8 mouse cellular contexts compared by ENCODE assay signal in genomic region chr8:86744313-86745220, GRCm38 (mm10). TPM values are rescaled to one million over a fixed set of nuclear protein-coding genes. Genes with fewer than 3 reads are reported as not detected.
DNase-seq lines count a peak whose midpoint lies in the region; ATAC-seq and TF ChIP-seq lines count a peak whose summit lies in the region.

No protein-coding gene starts in this region.

- TF ChIP-seq CTCF in lung, embryonic 14.5 days (IDR thresholded peaks at IDR 0.05; ENCODE audit: low read depth): no peak

- no peak for ATAC-seq in lung, embryonic 14.5 days (ENCODE audit: insufficient read depth)
- ATAC-seq in hindbrain, embryonic 16.5 days: no peak
- ATAC-seq in midbrain, embryonic 13.5 days: peak; percentile 7; the same call in 1 of the 2 replicates

- intact Hi-C loops in left cerebral cortex, postnatal 10 days (cut with DNase I): loop anchor here (10.0 kb wide), 2 partner anchors 80 to 160 kb away; no protein-coding TSS in a partner anchor

- peak overlapping the region; percentile 84 for H3K4me2 ChIP-seq in lung, embryonic 14.5 days
- peak overlapping the region; percentile 61 for H3K4me2 ChIP-seq in hindbrain, embryonic 16.5 days (ENCODE audit: low read length)
- H3K4me2 ChIP-seq in midbrain, embryonic 13.5 days (replicated peaks): peak overlapping the region; percentile 79

- H3K9me3 ChIP-seq in lung, embryonic 14.5 days (ENCODE audit: low read depth, low read length): no peaks in the 10 kb centered on the region
- H3K9me3 ChIP-seq in hindbrain, embryonic 16.5 days (ENCODE audit: control insufficient read depth, low read length): no peaks in the 10 kb centered on the region
- H3K9me3 ChIP-seq in midbrain, embryonic 13.5 days: no peaks in the 10 kb centered on the region

- H3K27me3 ChIP-seq in lung, embryonic 14.5 days (ENCODE audit: insufficient read depth, low read length): no peaks in the 10 kb centered on the region
- H3K27me3 ChIP-seq in hindbrain, embryonic 16.5 days (replicated peaks; ENCODE audit: control insufficient read depth, insufficient read depth, low read length): no peaks in the 10 kb centered on the region
- no peaks in the 10 kb centered on the region for H3K27me3 ChIP-seq in midbrain, embryonic 13.5 days

- no peaks in the 10 kb centered on the region for H3K36me3 ChIP-seq in lung, embryonic 14.5 days (ENCODE audit: insufficient read depth)
- H3K36me3 ChIP-seq in hindbrain, embryonic 16.5 days (ENCODE audit: control insufficient read depth, insufficient read depth, low read length): no peaks in the 10 kb centered on the region
- no peaks in the 10 kb centered on the region for H3K36me3 ChIP-seq in midbrain, embryonic 13.5 days

- H3K4me1 ChIP-seq in lung, embryonic 14.5 days (ENCODE audit: insufficient read depth): peaks cover 5% of the 10 kb centered on the region; the same call in 1 of the 2 replicates
- peaks cover 22% of the 10 kb centered on the region for H3K4me1 ChIP-seq in hindbrain, embryonic 16.5 days (ENCODE audit: control insufficient read depth, insufficient read depth, low read depth, low read length)
- peaks cover 41% of the 10 kb centered on the region for H3K4me1 ChIP-seq in midbrain, embryonic 13.5 days (replicated peaks)

- H3K27ac ChIP-seq in lung, embryonic 14.5 days (ENCODE audit: low read depth): peak overlapping the region; percentile 97
- peak overlapping the region; percentile 98 for H3K27ac ChIP-seq in hindbrain, embryonic 16.5 days (ENCODE audit: low read depth, low read length)
- peak overlapping the region; percentile 98 for H3K27ac ChIP-seq in midbrain, embryonic 13.5 days

- H3K9ac ChIP-seq in lung, embryonic 14.5 days: peak overlapping the region; percentile 99
- peak overlapping the region; percentile 99 for H3K9ac ChIP-seq in hindbrain, embryonic 16.5 days (ENCODE audit: low read depth, low read length)
- peak overlapping the region; percentile 97 for H3K9ac ChIP-seq in midbrain, embryonic 13.5 days (replicated peaks)

- H3K4me3 ChIP-seq in lung, embryonic 14.5 days (ENCODE audit: low read depth, low read length): peak overlapping the region; percentile 94
- H3K4me3 ChIP-seq in hindbrain, embryonic 16.5 days (ENCODE audit: low read length): peak overlapping the region; percentile 66
- H3K4me3 ChIP-seq in midbrain, embryonic 13.5 days (replicated peaks): peak overlapping the region; percentile 80

- WGBS in lung, embryonic 14.5 days: 3% methylated on average over 18 of the region's 18 CpGs
- WGBS in hindbrain, embryonic 16.5 days: 4% methylated on average over 18 of the region's 18 CpGs
- 4% methylated on average over 18 of the region's 18 CpGs for WGBS in midbrain, embryonic 13.5 days

- peak; percentile 54 for DNase-seq in lung, embryonic 14.5 days
- no peak for DNase-seq in lung, adult 18-20 months
- peak; percentile 42 for DNase-seq in embryo, embryonic 10 days (ENCODE audit: low spot score)
- DNase-seq in frontal cortex, postnatal 14 days (ENCODE audit: low spot score in 2 of 2): no peak
- no peak for DNase-seq in left cerebral cortex, postnatal 10 days (ENCODE audit: extremely low spot score in 1 of 2, low spot score in 2 of 2)
- no peak for DNase-seq in testis, postnatal 14 days (ENCODE audit: low spot score)

RNA-seq across cellular contexts. Expression of gene Gm10638, which starts 0.9 kb away (rescaled TPM):
- polyA plus RNA-seq in lung, embryonic 14.5 days (2014; fragmentation: Nextera tagmentation; extraction: Ambion mirVana): 4.1 and 6.2 TPM in 2 replicates
- 3.4 and 5.6 TPM in 2 replicates for polyA plus RNA-seq in hindbrain, embryonic 16.5 days (2015; fragmentation: Nextera tagmentation; extraction: Ambion mirVana)
- polyA plus RNA-seq in midbrain, embryonic 13.5 days (2015; fragmentation: Nextera tagmentation; extraction: Ambion mirVana): 5.9 and 8.5 TPM in 2 replicates
- 1 to 10 TPM; 4.0 to 4.3 TPM for total RNA-seq in left cerebral cortex, postnatal 10 days (2021)

RNA-seq across cellular contexts. Expression of gene Siah1a, which starts 1.2 kb away (rescaled TPM):
- 50.8 and 51.6 TPM in 2 replicates for polyA plus RNA-seq in lung, embryonic 14.5 days (2014; fragmentation: Nextera tagmentation; extraction: Ambion mirVana)
- polyA plus RNA-seq in hindbrain, embryonic 16.5 days (2015; fragmentation: Nextera tagmentation; extraction: Ambion mirVana): 52.4 and 59.8 TPM in 2 replicates
- polyA plus RNA-seq in midbrain, embryonic 13.5 days (2015; fragmentation: Nextera tagmentation; extraction: Ambion mirVana): 90.1 and 91.0 TPM in 2 replicates
- total RNA-seq in left cerebral cortex, postnatal 10 days (2021): 10 to 100 TPM; 33.4 to 35.7 TPM

Comparison
In these comparisons a context has a peak if more than half of its experiments do, and no peak if none do; other contexts are left out.
1. DNase-seq: peak in lung, embryonic 14.5 days (single experiment) and embryo, embryonic 10 days (single experiment); none in lung, adult 18-20 months (0 of 2), frontal cortex, postnatal 14 days (0 of 2), left cerebral cortex, postnatal 10 days (0 of 2) and testis, postnatal 14 days (single experiment).
2. Peak in every context shown above with its lines, with median percentiles within 50 percentile points of each other: H3K27ac ChIP-seq, H3K4me2 ChIP-seq, H3K4me3 ChIP-seq and H3K9ac ChIP-seq.